Mouse (Mus musculus): ENCODE results near the gene Slc25a35. TPM values are rescaled to one million over a fixed set of nuclear protein-coding genes. Genes with fewer than 3 reads are reported as not detected.
A peak's percentile ranks its signal among the peaks of the same experiment; 100 is the strongest.
"Not testable (repeated sequence)": the region's sequence is repeated elsewhere in the genome, so short reads cannot be mapped to it uniquely, and the experiment has no call there.

The Slc25a35 gene
- polyA plus RNA-seq, 1 experiment from 2014 or later: 1.2 TPM

GRCm38 (mm10) chr11:68973250-68974058, 5.5 kb downstream of the Slc25a35 start:
- H3K27me3 ChIP-seq (ENCODE audit: control insufficient read depth, insufficient read depth, low read length); H3K9me3 ChIP-seq (ENCODE audit: control insufficient read depth, low read length); H3K36me3 ChIP-seq (ENCODE audit: control insufficient read depth, insufficient read depth, low read length): not testable (repeated sequence)
- H3K4me3 ChIP-seq (ENCODE audit: control insufficient read depth in 1 of 2, insufficient read depth in 1 of 2, low read depth in 1 of 2, low read length in 2 of 2): peak overlapping the region; percentile 48 to 61
- H3K27ac ChIP-seq (replicated peaks in 1 of 2; ENCODE audit: control insufficient read depth in 1 of 2, insufficient read depth in 1 of 2, low read depth in 2 of 2, low read length in 2 of 2): peak overlapping the region; percentile 26 to 49; a peak in 1 of 4 replicates
- WGBS: under 1% methylated on average over 37 of the region's 38 CpGs
- H3K4me1 ChIP-seq (ENCODE audit: control insufficient read depth in 2 of 2, insufficient read depth in 2 of 2, low read length in 2 of 2): peaks cover 28 to 29% of the 10 kb centered on the region in 2 experiments
- H3K4me2 ChIP-seq (ENCODE audit: low read length): peak overlapping the region; percentile 76
- ATAC-seq (ENCODE audit: insufficient number of reproducible peaks, insufficient read depth, low FRiP score, low read depth): peak; percentile 77
- H3K9ac ChIP-seq (ENCODE audit: low read length): peak overlapping the region; percentile 64

DNA sequence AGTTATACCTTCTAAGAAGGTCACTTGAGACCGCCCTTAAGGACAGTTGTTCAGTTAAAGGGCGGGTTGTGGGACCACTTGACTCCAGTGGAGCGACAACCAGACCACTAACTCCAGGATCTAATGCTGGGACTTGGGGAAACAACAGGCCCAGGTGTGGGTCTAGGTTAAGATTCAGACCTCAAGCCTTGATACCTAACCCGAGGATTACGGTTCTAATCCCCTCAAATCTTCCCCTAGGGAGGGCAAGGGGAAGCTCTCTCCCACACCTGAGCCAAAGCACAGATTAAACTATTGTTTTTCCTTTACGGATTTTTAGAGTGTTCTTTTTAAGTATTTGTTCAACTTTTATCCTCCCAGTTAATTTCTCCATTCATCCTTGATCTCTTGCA, 6.1 kb downstream of the Slc25a35 start:
- 26% methylated on average over 6 of the region's 6 CpGs for WGBS

DNA sequence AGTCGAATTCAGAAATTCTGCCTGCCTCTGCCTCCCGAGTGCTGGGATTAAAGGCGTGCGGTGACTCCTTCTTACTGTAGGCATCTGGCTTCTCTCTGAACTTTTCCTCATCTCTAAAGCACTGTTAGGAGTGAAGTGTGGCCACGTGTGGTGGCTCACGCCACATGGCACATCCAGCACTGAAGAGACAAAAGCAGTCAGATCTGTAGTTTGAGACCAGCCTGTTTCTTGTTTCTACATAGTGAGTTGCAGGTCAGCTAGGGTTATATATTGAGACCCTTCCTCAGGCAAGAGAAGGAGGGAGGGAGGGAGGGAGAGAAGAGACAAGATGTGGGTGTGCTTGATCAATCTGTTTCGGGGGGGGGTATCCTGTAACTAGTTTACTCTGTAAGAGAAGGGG, 7.2 kb downstream of the Slc25a35 start, which contains the start of gene Rangrf:
Rangrf (minus strand) TSS at position 101 of the 400 bp plus-strand sequence.
- Histone ChIP-seq H3K4me3 (ENCODE audit: control insufficient read depth in 1 of 2, insufficient read depth in 1 of 2, low read depth in 1 of 2, low read length in 2 of 2) (peak within 1 kb of the TSS; percentile 48 to 61; a peak in 3 of 4 replicates), H3K4me2 (ENCODE audit: low read length) (peak within 1 kb of the TSS; percentile 76), H3K27me3 (ENCODE audit: control insufficient read depth, insufficient read depth, low read length) (no peaks in the 10 kb centered on the region), H3K9me3 (ENCODE audit: control insufficient read depth, low read length) (no peaks in the 10 kb centered on the region), H3K4me1 (ENCODE audit: control insufficient read depth in 2 of 2, insufficient read depth in 2 of 2, low read length in 2 of 2) (peaks cover 26% of the 10 kb centered on the region in 2 experiments), H3K27ac (replicated peaks in 1 of 2; ENCODE audit: control insufficient read depth in 1 of 2, insufficient read depth in 1 of 2, low read depth in 2 of 2, low read length in 2 of 2) (no peak within 1 kb of the TSS), H3K9ac (ENCODE audit: low read length) (peak within 1 kb of the TSS; percentile 60), H3K36me3 (ENCODE audit: control insufficient read depth, insufficient read depth, low read length) (no peaks in the 10 kb centered on the region)
- 70% methylated on average over 7 of the region's 7 CpGs for WGBS
- no peak for ATAC-seq (ENCODE audit: insufficient number of reproducible peaks, insufficient read depth, low FRiP score, low read depth)

More for the DNA sequence above, 6.1 kb downstream of the Slc25a35 start:
- peak overlapping the region; percentile 60 for H3K9ac ChIP-seq (ENCODE audit: low read length)
- H3K9me3 ChIP-seq (ENCODE audit: control insufficient read depth, low read length): no peaks in the 10 kb centered on the region
- H3K27ac ChIP-seq (replicated peaks in 1 of 2; ENCODE audit: control insufficient read depth in 1 of 2, insufficient read depth in 1 of 2, low read depth in 2 of 2, low read length in 2 of 2): no peak overlapping the region
- no peaks in the 10 kb centered on the region for H3K27me3 ChIP-seq (ENCODE audit: control insufficient read depth, insufficient read depth, low read length)
- ATAC-seq (ENCODE audit: insufficient number of reproducible peaks, insufficient read depth, low FRiP score, low read depth): no peak
- H3K4me3 ChIP-seq (ENCODE audit: control insufficient read depth in 1 of 2, insufficient read depth in 1 of 2, low read depth in 1 of 2, low read length in 2 of 2): peak overlapping the region; percentile 48 to 61
- peak overlapping the region; percentile 76 for H3K4me2 ChIP-seq (ENCODE audit: low read length)
- no peaks in the 10 kb centered on the region for H3K36me3 ChIP-seq (ENCODE audit: control insufficient read depth, insufficient read depth, low read length)
- peaks cover 27 to 29% of the 10 kb centered on the region in 2 experiments for H3K4me1 ChIP-seq (ENCODE audit: control insufficient read depth in 2 of 2, insufficient read depth in 2 of 2, low read length in 2 of 2)

- no peak overlapping the region for H3K9ac ChIP-seq (ENCODE audit: low read length)
- no peak overlapping the region for H3K4me3 ChIP-seq (ENCODE audit: control insufficient read depth in 1 of 2, insufficient read depth in 1 of 2, low read depth in 1 of 2, low read length in 2 of 2)
- WGBS: 77% methylated on average over 1 of the region's 1 CpGs
- no peak for ATAC-seq (ENCODE audit: insufficient number of reproducible peaks, insufficient read depth, low FRiP score, low read depth)
- no peaks in the 10 kb centered on the region for H3K9me3 ChIP-seq (ENCODE audit: control insufficient read depth, low read length)
- H3K4me1 ChIP-seq (ENCODE audit: control insufficient read depth in 2 of 2, insufficient read depth in 2 of 2, low read length in 2 of 2): peaks cover 20 to 24% of the 10 kb centered on the region in 2 experiments
- H3K4me2 ChIP-seq (ENCODE audit: low read length): no peak overlapping the region
- H3K36me3 ChIP-seq (ENCODE audit: control insufficient read depth, insufficient read depth, low read length): no peaks in the 10 kb centered on the region
- H3K27me3 ChIP-seq (ENCODE audit: control insufficient read depth, insufficient read depth, low read length): no peaks in the 10 kb centered on the region
- no peak overlapping the region for H3K27ac ChIP-seq (replicated peaks in 1 of 2; ENCODE audit: control insufficient read depth in 1 of 2, insufficient read depth in 1 of 2, low read depth in 2 of 2, low read length in 2 of 2)
Measured at GRCm38 (mm10) chr11:68975601-68976000, 7.7 kb downstream of the Slc25a35 start.

- WGBS: 45% methylated on average over 5 of the region's 5 CpGs
- Histone ChIP-seq H3K4me2 (ENCODE audit: low read length) (no peak overlapping the region), H3K4me1 (ENCODE audit: control insufficient read depth in 2 of 2, insufficient read depth in 2 of 2, low read length in 2 of 2) (no peaks in the 10 kb centered on the region), H3K4me3 (ENCODE audit: control insufficient read depth in 1 of 2, insufficient read depth in 1 of 2, low read depth in 1 of 2, low read length in 2 of 2) (no peak overlapping the region), H3K9ac (ENCODE audit: low read length) (no peak overlapping the region), H3K27ac (replicated peaks in 1 of 2; ENCODE audit: control insufficient read depth in 1 of 2, insufficient read depth in 1 of 2, low read depth in 2 of 2, low read length in 2 of 2) (no peak overlapping the region), H3K27me3 (ENCODE audit: control insufficient read depth, insufficient read depth, low read length) (no peaks in the 10 kb centered on the region), H3K36me3 (ENCODE audit: control insufficient read depth, insufficient read depth, low read length) (no peaks in the 10 kb centered on the region), H3K9me3 (ENCODE audit: control insufficient read depth, low read length) (no peaks in the 10 kb centered on the region)
- no peak for ATAC-seq (ENCODE audit: insufficient number of reproducible peaks, insufficient read depth, low FRiP score, low read depth)
Measured at GRCm38 (mm10) chr11:68979320-68979733, 11.4 kb downstream of the Slc25a35 start.

DNA sequence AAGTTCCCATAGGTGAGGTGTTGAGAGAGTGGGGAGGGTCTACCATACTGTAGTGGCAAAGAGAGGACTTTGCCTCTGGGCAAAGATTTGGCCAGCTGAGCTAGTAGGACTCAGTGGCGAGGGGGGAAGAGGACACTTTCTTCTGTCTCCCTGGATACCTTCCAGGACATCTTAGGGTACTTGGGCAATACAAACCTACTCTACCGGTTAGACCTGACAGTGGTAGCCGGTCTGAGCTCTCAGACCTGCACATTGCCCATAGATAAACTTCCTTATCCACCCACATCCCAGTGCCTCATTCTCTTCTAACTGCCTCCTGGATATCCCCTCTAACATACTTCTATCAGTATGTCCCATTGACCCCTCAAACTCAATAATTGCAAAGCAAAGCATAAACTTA, 13.0 kb downstream of the Slc25a35 start:
- no peaks in the 10 kb centered on the region for H3K9me3 ChIP-seq (ENCODE audit: control insufficient read depth, low read length)
- H3K9ac ChIP-seq (ENCODE audit: low read length): no peak overlapping the region
- no peak overlapping the region for H3K4me3 ChIP-seq (ENCODE audit: control insufficient read depth in 1 of 2, insufficient read depth in 1 of 2, low read depth in 1 of 2, low read length in 2 of 2)
- no peak overlapping the region for H3K4me2 ChIP-seq (ENCODE audit: low read length)
- no peaks in the 10 kb centered on the region for H3K27me3 ChIP-seq (ENCODE audit: control insufficient read depth, insufficient read depth, low read length)
- peaks cover 6% of the 10 kb centered on the region for H3K36me3 ChIP-seq (ENCODE audit: control insufficient read depth, insufficient read depth, low read length)
- no peak overlapping the region for H3K27ac ChIP-seq (replicated peaks in 1 of 2; ENCODE audit: control insufficient read depth in 1 of 2, insufficient read depth in 1 of 2, low read depth in 2 of 2, low read length in 2 of 2)
- no peaks in the 10 kb centered on the region for H3K4me1 ChIP-seq (ENCODE audit: control insufficient read depth in 2 of 2, insufficient read depth in 2 of 2, low read length in 2 of 2)
- WGBS: 69% methylated on average over 3 of the region's 3 CpGs
- ATAC-seq (ENCODE audit: insufficient number of reproducible peaks, insufficient read depth, low FRiP score, low read depth): no peak

GRCm38 (mm10) chr11:68982639-68983369, 14.9 kb downstream of the Slc25a35 start:
- H3K27me3 ChIP-seq (ENCODE audit: control insufficient read depth, insufficient read depth, low read length): no peaks in the 10 kb centered on the region
- ATAC-seq (ENCODE audit: insufficient number of reproducible peaks, insufficient read depth, low FRiP score, low read depth): no peak
- H3K4me2 ChIP-seq (ENCODE audit: low read length): no peak overlapping the region
- H3K27ac ChIP-seq (replicated peaks in 1 of 2; ENCODE audit: control insufficient read depth in 1 of 2, insufficient read depth in 1 of 2, low read depth in 2 of 2, low read length in 2 of 2): no peak overlapping the region
- H3K9ac ChIP-seq (ENCODE audit: low read length): no peak overlapping the region; the same call in 1 of the 2 replicates
- no peak overlapping the region for H3K4me3 ChIP-seq (ENCODE audit: control insufficient read depth in 1 of 2, insufficient read depth in 1 of 2, low read depth in 1 of 2, low read length in 2 of 2)
- no peaks in the 10 kb centered on the region for H3K9me3 ChIP-seq (ENCODE audit: control insufficient read depth, low read length)
- 29% methylated on average over 4 of the region's 4 CpGs for WGBS
- H3K36me3 ChIP-seq (ENCODE audit: control insufficient read depth, insufficient read depth, low read length): peaks cover 23% of the 10 kb centered on the region
- no peaks in the 10 kb centered on the region for H3K4me1 ChIP-seq (ENCODE audit: control insufficient read depth in 2 of 2, insufficient read depth in 2 of 2, low read length in 2 of 2)

Data from heart, embryonic 14.5 days (tissue).